Mouse (Mus musculus) intestine, embryonic 16.5 days (tissue): Measurements from ENCODE around the gene Strip1. TPM values are rescaled to one million over a fixed set of nuclear protein-coding genes. Genes with fewer than 3 reads are reported as not detected.

ENCODE experiments used
- ATAC-seq: fragments of 200-750 bp; cut with Nextera tagmentation; 2 replicates; pipeline ENCODE4 v1.8.0; 2017; ENCODE audit warnings: moderate TSS enrichment, moderate library complexity
- H3K27ac ChIP-seq: fragments of 300-500 bp; sonication (generic); 2 replicates; pipeline ENCODE4 v1.5.1; 2014; ENCODE audit warnings: mild to moderate bottlenecking, low read length
- H3K27me3 ChIP-seq: fragments of 300-500 bp; sonication (generic); replicated peaks from 2 replicates; pipeline ENCODE4 v1.6.1; 2014; ENCODE audit warnings: low read length, control low read depth, mixed read lengths; ENCODE audit not compliant: control insufficient read depth, insufficient read depth
- H3K36me3 ChIP-seq: fragments of 300-500 bp; sonication (generic); 2 replicates; pipeline ENCODE4 v1.6.1; 2014; ENCODE audit warnings: low read length, control low read depth; ENCODE audit not compliant: control insufficient read depth, insufficient read depth
- H3K4me1 ChIP-seq: fragments of 300-500 bp; sonication (generic); 2 replicates; pipeline ENCODE4 v1.6.1; 2014; ENCODE audit warnings: low read length, control low read depth, mixed read lengths; ENCODE audit not compliant: control insufficient read depth, insufficient read depth
- H3K4me2 ChIP-seq: fragments of 300-500 bp; sonication (generic); 2 replicates; pipeline ENCODE4 v1.6.1; 2014; ENCODE audit warnings: low read depth, low read length, control low read depth
- H3K4me3 ChIP-seq: fragments of 300-500 bp; sonication (generic); 2 replicates; pipeline ENCODE4 v1.5.1; 2014; ENCODE audit warnings: mild to moderate bottlenecking, low read length
- H3K9ac ChIP-seq: fragments of 300-500 bp; sonication (generic); 2 replicates; pipeline ENCODE4 v1.6.1; 2014; ENCODE audit warnings: low read depth, low read length
- H3K9me3 ChIP-seq: fragments of 300-500 bp; sonication (generic); 2 replicates; pipeline ENCODE4 v1.6.1; 2016; ENCODE audit warnings: low read length, control low read depth; ENCODE audit not compliant: control insufficient read depth
- WGBS: fragments of 180-500 bp; shearing (Covaris S2); extraction: QIAGEN DNeasy Blood & Tissue Kit; methylation state at CpG from one replicate; pipeline ENCODE4 v1.1.7; 2014; 5-methylcytosine and 5-hydroxymethylcytosine counted together
- polyA plus RNA-seq: library from polyadenylated mRNA; unstranded; fragments of >200 nt; fragmentation: Nextera tagmentation; extraction: Ambion mirVana; gene quantifications from 2 replicates; pipeline ENCODE4 v1.2.1, GENCODE M21; 2015

Strip1 gene
- polyA plus RNA-seq, 1 experiment from 2014 or later, result 31.7 TPM

DNA sequence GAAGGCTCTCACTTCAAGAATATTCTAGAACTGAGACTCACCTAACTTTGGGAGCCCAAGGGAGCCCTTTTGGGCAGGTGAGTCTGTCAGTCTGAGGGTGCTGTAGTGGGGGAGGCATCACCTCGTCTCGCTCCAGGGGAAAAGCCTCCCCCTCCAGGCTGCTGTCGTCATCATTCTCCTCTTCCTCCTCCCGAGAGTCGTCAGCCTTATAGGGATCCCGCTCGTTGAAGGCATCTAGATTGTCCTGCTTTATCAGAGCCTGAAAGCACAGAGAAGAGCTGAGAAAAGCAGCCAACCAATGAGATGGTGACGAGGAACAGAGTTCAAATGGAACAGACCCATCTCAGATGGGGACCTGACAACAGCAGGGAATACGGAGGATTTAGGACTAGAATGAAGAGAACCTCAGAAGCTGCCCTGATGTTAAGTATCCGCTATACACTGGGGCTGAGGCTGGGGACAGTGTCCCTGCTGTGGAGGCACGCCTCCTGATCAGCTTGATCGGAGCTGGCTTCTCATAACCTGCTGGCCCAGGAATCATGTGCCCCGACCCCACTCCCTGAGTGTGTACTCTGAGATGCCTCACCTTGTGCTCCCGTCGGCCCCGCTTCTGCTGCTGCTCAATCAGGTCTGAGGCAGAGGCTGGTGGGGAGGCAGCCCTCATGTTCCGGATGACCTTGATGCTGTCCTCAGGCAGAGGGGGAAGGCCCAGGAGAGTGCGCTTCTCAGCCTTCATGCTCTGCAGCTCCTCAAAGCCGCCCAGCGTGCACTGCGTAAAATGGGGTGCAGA, 10.0 kb downstream of the Strip1 start:
- Histone ChIP-seq H3K4me2 (no peak overlapping the region), H3K36me3 (peaks cover 24% of the 10 kb centered on the region), H3K9me3 (no peaks in the 10 kb centered on the region), H3K9ac (no peak overlapping the region), H3K4me3 (no peak overlapping the region), H3K27me3 (no peaks in the 10 kb centered on the region), H3K4me1 (no peaks in the 10 kb centered on the region), H3K27ac (no peak overlapping the region)
- WGBS, result 92% methylated on average over 21 of the region's 21 CpGs
- no peak for ATAC-seq

GRCm38 (mm10) chr3:107619911-107620310, 11.6 kb downstream of the Strip1 start:
- H3K27ac ChIP-seq, result no peak overlapping the region
- H3K9me3 ChIP-seq, result no peaks in the 10 kb centered on the region
- no peak overlapping the region for H3K9ac ChIP-seq
- H3K4me2 ChIP-seq, result no peak overlapping the region
- H3K4me3 ChIP-seq, result no peak overlapping the region
- H3K27me3 ChIP-seq, result no peaks in the 10 kb centered on the region
- 86% methylated on average over 6 of the region's 6 CpGs for WGBS
- ATAC-seq, result no peak
- H3K4me1 ChIP-seq, result no peaks in the 10 kb centered on the region
- H3K36me3 ChIP-seq, result peaks cover 30% of the 10 kb centered on the region

DNA sequence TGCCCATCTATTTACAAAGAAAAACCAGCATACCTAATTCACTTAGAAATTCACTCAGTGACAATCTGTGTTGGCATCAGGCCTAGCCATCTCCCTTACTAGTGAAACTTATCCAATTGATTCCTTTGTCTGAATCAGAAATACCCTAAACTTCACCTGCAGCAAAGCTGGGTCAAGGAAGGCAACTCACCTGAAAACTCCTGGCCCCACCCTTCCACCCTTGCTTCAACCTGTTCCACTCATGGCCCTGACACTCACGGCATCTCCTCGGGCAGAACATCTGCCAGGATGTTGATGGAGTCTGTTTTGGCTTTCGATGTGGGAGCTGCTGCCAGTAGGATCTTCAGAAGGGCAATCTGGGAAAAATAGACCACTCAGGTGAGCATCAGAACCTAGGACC, 13.7 kb downstream of the Strip1 start:
- WGBS, result 93% methylated on average over 3 of the region's 3 CpGs
- no peaks in the 10 kb centered on the region for H3K27me3 ChIP-seq
- H3K9me3 ChIP-seq, result no peaks in the 10 kb centered on the region

GRCm38 (mm10) chr3:107612902-107613525, 18.5 kb downstream of the Strip1 start:
- H3K36me3 ChIP-seq, result peaks cover 26% of the 10 kb centered on the region
- no peak overlapping the region for H3K4me3 ChIP-seq
- no peaks in the 10 kb centered on the region for H3K27me3 ChIP-seq
- no peaks in the 10 kb centered on the region for H3K4me1 ChIP-seq
- ATAC-seq, result no peak
- no peaks in the 10 kb centered on the region for H3K9me3 ChIP-seq
- WGBS, result 90% methylated on average over 11 of the region's 11 CpGs
- H3K4me2 ChIP-seq, result no peak overlapping the region
- H3K27ac ChIP-seq, result no peak overlapping the region
- no peak overlapping the region for H3K9ac ChIP-seq

More for the DNA sequence above, 13.7 kb downstream of the Strip1 start:
- H3K36me3 ChIP-seq, result peaks cover 32% of the 10 kb centered on the region
- H3K4me2 ChIP-seq, result no peak overlapping the region
- H3K4me1 ChIP-seq, result no peaks in the 10 kb centered on the region
- ATAC-seq, result no peak
- no peak overlapping the region for H3K4me3 ChIP-seq
- no peak overlapping the region for H3K27ac ChIP-seq
- no peak overlapping the region for H3K9ac ChIP-seq

DNA sequence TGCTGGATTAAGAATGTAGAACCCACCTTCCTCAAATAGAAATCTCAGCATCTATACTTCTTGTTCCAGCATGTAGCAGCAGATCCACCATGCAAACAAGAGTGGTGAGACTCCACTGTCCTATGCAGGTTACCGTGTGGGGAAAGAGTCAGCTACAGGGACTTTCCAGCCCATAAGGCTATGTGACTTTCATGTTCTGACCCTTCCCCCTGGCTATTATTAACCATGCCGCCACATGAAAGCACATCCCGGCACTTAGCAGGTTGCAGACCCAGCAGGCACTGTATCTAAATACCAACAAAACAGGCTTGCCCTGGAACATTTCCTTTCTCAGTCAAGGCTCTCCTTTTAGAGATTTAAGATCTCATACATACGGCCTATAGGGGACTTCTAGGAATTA, 20.1 kb downstream of the Strip1 start:
- no peaks in the 10 kb centered on the region for H3K27me3 ChIP-seq
- ATAC-seq, result no peak
- no peak overlapping the region for H3K4me2 ChIP-seq
- H3K9ac ChIP-seq, result no peak overlapping the region
- H3K4me1 ChIP-seq, result no peaks in the 10 kb centered on the region
- H3K36me3 ChIP-seq, result peaks cover 20% of the 10 kb centered on the region; the same call in 1 of the 2 replicates
- H3K27ac ChIP-seq, result no peak overlapping the region
- no peak overlapping the region for H3K4me3 ChIP-seq
- 75% methylated on average over 4 of the region's 4 CpGs for WGBS
- no peaks in the 10 kb centered on the region for H3K9me3 ChIP-seq

- no peaks in the 10 kb centered on the region for H3K9me3 ChIP-seq
- 64% methylated on average over 3 of the region's 3 CpGs for WGBS
Measured at GRCm38 (mm10) chr3:107609376-107609775, 22.1 kb downstream of the Strip1 start.

GRCm38 (mm10) chr3:107608808-107609207, 22.7 kb downstream of the Strip1 start:
- Histone ChIP-seq H3K27me3 (no peaks in the 10 kb centered on the region), H3K4me3 (no peak overlapping the region), H3K9ac (no peak overlapping the region), H3K9me3 (no peaks in the 10 kb centered on the region), H3K36me3 (0 out of 2 replicates have a peak, but pooled peaks cover 8% of the 10 kb centered on the region), H3K4me1 (no peaks in the 10 kb centered on the region), H3K4me2 (no peak overlapping the region), H3K27ac (no peak overlapping the region)
- peak; percentile 74 for ATAC-seq
- WGBS, result 39% methylated on average over 4 of the region's 4 CpGs

More at GRCm38 (mm10) chr3:107609376-107609775, 22.1 kb downstream of the Strip1 start:
- no peak overlapping the region for H3K27ac ChIP-seq
- no peak for ATAC-seq
- no peak overlapping the region for H3K9ac ChIP-seq
- H3K4me3 ChIP-seq, result no peak overlapping the region
- H3K4me1 ChIP-seq, result no peaks in the 10 kb centered on the region
- H3K36me3 ChIP-seq, result 0 out of 2 replicates have a peak, but pooled peaks cover 10% of the 10 kb centered on the region
- H3K4me2 ChIP-seq, result no peak overlapping the region
- no peaks in the 10 kb centered on the region for H3K27me3 ChIP-seq

DNA sequence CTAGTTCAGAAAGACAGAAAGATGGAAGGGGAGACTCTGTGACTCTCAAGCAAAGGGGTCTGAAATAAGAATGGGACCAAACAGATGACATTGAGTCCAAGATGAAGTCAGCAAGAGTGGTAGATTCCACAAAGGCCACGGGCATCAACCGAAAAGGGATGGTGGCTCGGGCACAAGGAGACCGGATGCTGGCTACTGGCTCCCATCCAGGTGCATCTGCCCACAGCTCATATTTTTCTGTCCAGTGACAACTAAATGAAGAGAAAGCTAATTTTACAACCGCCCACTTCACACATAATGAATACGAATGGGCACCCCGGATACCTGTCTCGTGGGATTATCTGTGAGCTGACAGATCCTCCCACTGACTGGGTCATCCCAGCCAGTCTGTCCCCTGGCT, 24.3 kb downstream of the Strip1 start:
- Histone ChIP-seq H3K4me3 (no peak overlapping the region), H3K9me3 (no peaks in the 10 kb centered on the region), H3K36me3 (0 out of 2 replicates have a peak, but pooled peaks cover 3% of the 10 kb centered on the region), H3K9ac (no peak overlapping the region), H3K4me1 (no peaks in the 10 kb centered on the region), H3K4me2 (no peak overlapping the region), H3K27ac (no peak overlapping the region), H3K27me3 (no peaks in the 10 kb centered on the region)
- 91% methylated on average over 8 of the region's 8 CpGs for WGBS
- no peak for ATAC-seq

GRCm38 (mm10) chr3:107605304-107605703, 26.2 kb downstream of the Strip1 start:
- Histone ChIP-seq H3K4me3 (no peak overlapping the region), H3K4me1 (no peaks in the 10 kb centered on the region), H3K27ac (no peak overlapping the region), H3K9me3 (no peaks in the 10 kb centered on the region), H3K9ac (no peak overlapping the region), H3K4me2 (no peak overlapping the region), H3K36me3 (no peaks in the 10 kb centered on the region), H3K27me3 (peaks cover 11% of the 10 kb centered on the region)
- 9% methylated on average over 4 of the region's 4 CpGs for WGBS
- peak; percentile 31; the same call in 1 of the 2 replicates for ATAC-seq
